Mouse (Mus musculus): ENCODE data around the gene Tex52. TPM values are rescaled to one million over a fixed set of nuclear protein-coding genes. Genes with fewer than 3 reads are reported as not detected.
"Not testable (repeated sequence)": the region's sequence is repeated elsewhere in the genome, so short reads cannot be mapped to it uniquely, and the experiment has no call there.

Tex52 gene
- polyA plus RNA-seq, 1 experiment from 2014 or later: not detected

GRCm38 (mm10) chr6:128358999-128359398, 16.3 kb upstream of the Tex52 start:
- Histone ChIP-seq H3K36me3 (peaks cover 37% of the 10 kb centered on the region), H3K27me3 (replicated peaks) (peaks cover 12% of the 10 kb centered on the region), H3K27ac (no peak overlapping the region), H3K4me2 (no peak overlapping the region), H3K4me3 (no peak overlapping the region), H3K9ac (no peak overlapping the region), H3K9me3 (replicated peaks) (no peaks in the 10 kb centered on the region), H3K4me1 (peaks cover 58% of the 10 kb centered on the region)
- 55% methylated on average over 2 of the region's 2 CpGs for WGBS (ENCODE audit: insufficient replicate concordance)
- ATAC-seq: no peak

GRCm38 (mm10) chr6:128361901-128362300, 13.4 kb upstream of the Tex52 start:
- H3K9me3 ChIP-seq (replicated peaks): no peaks in the 10 kb centered on the region
- H3K27ac ChIP-seq: peak overlapping the region; percentile 94
- ATAC-seq: no peak
- H3K27me3 ChIP-seq (replicated peaks): no peaks in the 10 kb centered on the region
- peak overlapping the region; percentile 97 for H3K9ac ChIP-seq
- 14% methylated on average over 9 of the region's 9 CpGs for WGBS (ENCODE audit: insufficient replicate concordance)
- peaks cover 53% of the 10 kb centered on the region for H3K4me1 ChIP-seq
- peak overlapping the region; percentile 99 for H3K4me3 ChIP-seq
- peaks cover 53% of the 10 kb centered on the region for H3K36me3 ChIP-seq
- peak overlapping the region; percentile 85 for H3K4me2 ChIP-seq

- peak within 1 kb of the TSS; percentile 85 for H3K4me2 ChIP-seq
- no peaks in the 10 kb centered on the region for H3K9me3 ChIP-seq (replicated peaks)
- no peaks in the 10 kb centered on the region for H3K27me3 ChIP-seq (replicated peaks)
- peak; percentile 90 for ATAC-seq
- under 1% methylated on average over 55 of the region's 76 CpGs for WGBS (ENCODE audit: insufficient replicate concordance)
- peaks cover 50% of the 10 kb centered on the region for H3K4me1 ChIP-seq
- peak within 1 kb of the TSS; percentile 97 for H3K9ac ChIP-seq
- peaks cover 53% of the 10 kb centered on the region for H3K36me3 ChIP-seq
- peak within 1 kb of the TSS; percentile 94 for H3K27ac ChIP-seq
- H3K4me3 ChIP-seq: peak within 1 kb of the TSS; percentile 99
These were observed 12.8 kb upstream of the Tex52 start, which contains the start of the genes Rhno1 and Foxm1 for GRCm38 (mm10) chr6:128362381-128363006. Rhno1 (minus strand) TSS chr6:128362911. Foxm1 (plus strand) TSS chr6:128362967.

- Histone ChIP-seq H3K9me3 (replicated peaks) (no peaks in the 10 kb centered on the region), H3K27me3 (replicated peaks) (no peaks in the 10 kb centered on the region), H3K4me2 (peak overlapping the region; percentile 85), H3K9ac (peak overlapping the region; percentile 97), H3K36me3 (peaks cover 53% of the 10 kb centered on the region), H3K4me3 (peak overlapping the region; percentile 99), H3K4me1 (peaks cover 50% of the 10 kb centered on the region), H3K27ac (peak overlapping the region; percentile 94)
- WGBS (ENCODE audit: insufficient replicate concordance): 1% methylated on average over 46 of the region's 46 CpGs
- peak; percentile 52 for ATAC-seq
These were observed 12.0 kb upstream of the Tex52 start for GRCm38 (mm10) chr6:128363007-128363825.

GRCm38 (mm10) chr6:128364721-128365120, 10.5 kb upstream of the Tex52 start:
- no peak overlapping the region for H3K9ac ChIP-seq
- ATAC-seq: no peak
- 81% methylated on average over 6 of the region's 6 CpGs for WGBS (ENCODE audit: insufficient replicate concordance)
- H3K4me3 ChIP-seq: 0 out of 2 replicates have a peak overlapping the region, but pooled peaks have one; percentile 99
- peak overlapping the region; percentile 85 for H3K4me2 ChIP-seq
- no peaks in the 10 kb centered on the region for H3K9me3 ChIP-seq (replicated peaks)
- peaks cover 47% of the 10 kb centered on the region for H3K4me1 ChIP-seq
- no peak overlapping the region for H3K27ac ChIP-seq
- peaks cover 57% of the 10 kb centered on the region for H3K36me3 ChIP-seq
- H3K27me3 ChIP-seq (replicated peaks): no peaks in the 10 kb centered on the region

GRCm38 (mm10) chr6:128366466-128366865, 8.8 kb upstream of the Tex52 start:
- H3K27me3 ChIP-seq (replicated peaks): no peaks in the 10 kb centered on the region
- no peak overlapping the region for H3K4me2 ChIP-seq
- H3K9me3 ChIP-seq (replicated peaks): no peaks in the 10 kb centered on the region
- WGBS (ENCODE audit: insufficient replicate concordance): 86% methylated on average over 5 of the region's 5 CpGs
- H3K9ac ChIP-seq: no peak overlapping the region
- H3K27ac ChIP-seq: no peak overlapping the region
- no peak overlapping the region for H3K4me3 ChIP-seq
- peaks cover 66% of the 10 kb centered on the region for H3K36me3 ChIP-seq
- H3K4me1 ChIP-seq: peaks cover 30% of the 10 kb centered on the region
- ATAC-seq: no peak

- Histone ChIP-seq H3K27ac (no peak overlapping the region), H3K4me1 (peaks cover 8% of the 10 kb centered on the region), H3K9ac (no peak overlapping the region), H3K4me2 (no peak overlapping the region), H3K36me3 (peaks cover 99% of the 10 kb centered on the region), H3K9me3 (replicated peaks) (no peaks in the 10 kb centered on the region), H3K4me3 (no peak overlapping the region), H3K27me3 (replicated peaks) (no peaks in the 10 kb centered on the region)
- ATAC-seq: peak; percentile 9; the same call in 1 of the 2 replicates
- 87% methylated on average over 5 of the region's 5 CpGs for WGBS (ENCODE audit: insufficient replicate concordance)
These were observed 5.2 kb upstream of the Tex52 start for GRCm38 (mm10) chr6:128370040-128370439.

GRCm38 (mm10) chr6:128376371-128377085, 1.3 kb downstream of the Tex52 start:
- no peak for ATAC-seq
- Histone ChIP-seq H3K27me3 (replicated peaks) (no peaks in the 10 kb centered on the region), H3K9ac (no peak overlapping the region), H3K4me2 (no peak overlapping the region), H3K9me3 (replicated peaks) (no peaks in the 10 kb centered on the region), H3K4me1 (no peaks in the 10 kb centered on the region), H3K4me3 (no peak overlapping the region), H3K36me3 (peaks cover 47% of the 10 kb centered on the region), H3K27ac (no peak overlapping the region)
- WGBS (ENCODE audit: insufficient replicate concordance): 80% methylated on average over 17 of the region's 17 CpGs

GRCm38 (mm10) chr6:128379636-128380035, 4.4 kb downstream of the Tex52 start:
- no peak overlapping the region for H3K27ac ChIP-seq
- no peaks in the 10 kb centered on the region for H3K4me1 ChIP-seq
- no peak overlapping the region for H3K4me2 ChIP-seq
- no peaks in the 10 kb centered on the region for H3K9me3 ChIP-seq (replicated peaks)
- WGBS (ENCODE audit: insufficient replicate concordance): 64% methylated on average over 16 of the region's 16 CpGs
- no peak overlapping the region for H3K4me3 ChIP-seq
- ATAC-seq: no peak
- no peak overlapping the region for H3K9ac ChIP-seq
- H3K27me3 ChIP-seq (replicated peaks): no peaks in the 10 kb centered on the region
- H3K36me3 ChIP-seq: peaks cover 16% of the 10 kb centered on the region

GRCm38 (mm10) chr6:128380594-128381167, 5.4 kb downstream of the Tex52 start:
- H3K4me1 ChIP-seq; ATAC-seq; H3K9ac ChIP-seq; H3K4me3 ChIP-seq; H3K36me3 ChIP-seq; H3K9me3 ChIP-seq (replicated peaks); H3K27me3 ChIP-seq (replicated peaks); H3K4me2 ChIP-seq; H3K27ac ChIP-seq: not testable (repeated sequence)
- 20% methylated on average over 1 of the region's 1 CpGs for WGBS (ENCODE audit: insufficient replicate concordance)

- peaks cover 4% of the 10 kb centered on the region; the same call in 1 of the 2 replicates for H3K36me3 ChIP-seq
- WGBS (ENCODE audit: insufficient replicate concordance): 49% methylated on average over 3 of the region's 3 CpGs
- no peaks in the 10 kb centered on the region for H3K27me3 ChIP-seq (replicated peaks)
- H3K4me1 ChIP-seq: no peaks in the 10 kb centered on the region
- ATAC-seq: no peak
- H3K4me2 ChIP-seq: no peak overlapping the region
- no peaks in the 10 kb centered on the region for H3K9me3 ChIP-seq (replicated peaks)
- H3K9ac ChIP-seq: no peak overlapping the region
- H3K4me3 ChIP-seq: no peak overlapping the region
- no peak overlapping the region for H3K27ac ChIP-seq
These were observed 6.0 kb downstream of the Tex52 start for GRCm38 (mm10) chr6:128381254-128381653.
